Mouse (Mus musculus) layer of hippocampus, adult 2 months (tissue): ENCODE results near the gene Rab34. TPM values are rescaled to one million over a fixed set of nuclear protein-coding genes. Genes with fewer than 3 reads are reported as not detected.
"Not testable (repeated sequence)": the region's sequence is repeated elsewhere in the genome, so short reads cannot be mapped to it uniquely, and the experiment has no call there.

ENCODE experiments used
- DNase-seq, 2 experiments: peaks; one replicate each; pipeline ENCODE4 v3.0.0; 2022; ENCODE audit warnings: low spot score in 2 of 2
- H3K27ac ChIP-seq: fragments of 200-600 bp; 2 replicates; pipeline ENCODE4 v1.8.1; 2022
- H3K4me3 ChIP-seq: fragments of 200-600 bp; 2 replicates; pipeline ENCODE4 v1.8.1; 2022; ENCODE audit warnings: mild to moderate bottlenecking
- CTCF ChIP-seq: fragments of 200-600 bp; conservative IDR thresholded peaks from 2 replicates; pipeline ENCODE4 v1.8.1; 2022; ENCODE audit warnings: antibody characterized with exemption, mild to moderate bottlenecking, moderate library complexity
- total RNA-seq, 2 experiments: library from RNA; stranded (reverse); gene quantifications; 2 replicates each; pipeline ENCODE4 v1.2.3; 2021

Rab34 gene
- total RNA-seq, 2 experiments from 2014 or later: 33.3 TPM

GRCm38 (mm10) chr11:78177903-78178858 is 10.0 kb upstream of the Rab34 start:
- peak; percentile 99 for TF ChIP-seq CTCF
- Histone ChIP-seq H3K27ac (peak overlapping the region; percentile 90), H3K4me3 (peak overlapping the region; percentile 62)
- DNase-seq: peak; percentile 88 to 93

GRCm38 (mm10) chr11:78178859-78179437 is 9.3 kb upstream of the Rab34 start:
- H3K4me3 ChIP-seq: peak overlapping the region; percentile 62
- peak overlapping the region; percentile 90 for H3K27ac ChIP-seq
- DNase-seq: peak in 1 of 2 experiments; percentile 51
- TF ChIP-seq CTCF: no peak

- H3K27ac ChIP-seq: peak overlapping the region; percentile 90
- TF ChIP-seq CTCF: no peak
- H3K4me3 ChIP-seq: peak overlapping the region; percentile 62
- DNase-seq: no peak
These were observed 8.7 kb upstream of the Rab34 start for GRCm38 (mm10) chr11:78179438-78179999.

- TF ChIP-seq CTCF: no peak
- Histone ChIP-seq H3K27ac (no peak overlapping the region), H3K4me3 (no peak overlapping the region; the same call in 1 of the 2 replicates)
- no peak for DNase-seq
These were observed 8.0 kb upstream of the Rab34 start for GRCm38 (mm10) chr11:78180081-78180761.

GRCm38 (mm10) chr11:78181830-78182357 is 6.3 kb upstream of the Rab34 start:
- DNase-seq: no peak
- peak overlapping the region; percentile 100 for H3K4me3 ChIP-seq
- no peak overlapping the region; the same call in 1 of the 2 replicates for H3K27ac ChIP-seq
- no peak for TF ChIP-seq CTCF

- H3K27ac ChIP-seq: peak overlapping the region; percentile 97
- no peak for TF ChIP-seq CTCF
- DNase-seq: no peak
- H3K4me3 ChIP-seq: peak overlapping the region; percentile 100
These were observed 5.8 kb upstream of the Rab34 start for GRCm38 (mm10) chr11:78182450-78182849.

- H3K27ac ChIP-seq: peak within 1 kb of the TSS; percentile 97
- DNase-seq: peak; percentile 82 to 91
- H3K4me3 ChIP-seq: peak within 1 kb of the TSS; percentile 100
- peak; percentile 64 for TF ChIP-seq CTCF
These were observed 5.0 kb upstream of the Rab34 start, which contains the start of gene Rpl23a for GRCm38 (mm10) chr11:78182961-78183844. TSS of gene Rpl23a (minus strand) at chr11:78183584.

- peak overlapping the region; percentile 100 for H3K4me3 ChIP-seq
- peak overlapping the region; percentile 97 for H3K27ac ChIP-seq
- no peak for DNase-seq
- no peak for TF ChIP-seq CTCF
These were observed 4.2 kb upstream of the Rab34 start for GRCm38 (mm10) chr11:78183884-78184514.

GRCm38 (mm10) chr11:78184702-78185101 is 3.5 kb upstream of the Rab34 start:
- not testable (repeated sequence) for H3K27ac ChIP-seq, DNase-seq, H3K4me3 ChIP-seq

GRCm38 (mm10) chr11:78189234-78190040 is 1.2 kb downstream of the Rab34 start:
- Histone ChIP-seq H3K4me3 (peak overlapping the region; percentile 79), H3K27ac (peak overlapping the region; percentile 95)
- DNase-seq: peak; percentile 68 to 72
- no peak for TF ChIP-seq CTCF
